Mouse (Mus musculus) left cerebral cortex, adult 8-10 months (tissue): Measurements from ENCODE around the gene Rps19. TPM values are rescaled to one million over a fixed set of nuclear protein-coding genes. Genes with fewer than 3 reads are reported as not detected.
A peak's percentile ranks its signal among the peaks of the same experiment; 100 is the strongest.
"Not testable (repeated sequence)": the region's sequence is repeated elsewhere in the genome, so short reads cannot be mapped to it uniquely, and the experiment has no call there.

ENCODE experiments used
- DNase-seq, 2 experiments: peaks; one replicate each; pipeline ENCODE4 v3.0.0; 2022; ENCODE audit warnings: low spot score in 2 of 2
- total RNA-seq, 4 experiments: library from RNA; stranded (reverse); gene quantifications; 2 replicates each; pipeline ENCODE4 v1.2.4; 2022

Gene Rps19
- 100 to 1,000 TPM; 577 to 601 (median 592) TPM for total RNA-seq

DNA sequence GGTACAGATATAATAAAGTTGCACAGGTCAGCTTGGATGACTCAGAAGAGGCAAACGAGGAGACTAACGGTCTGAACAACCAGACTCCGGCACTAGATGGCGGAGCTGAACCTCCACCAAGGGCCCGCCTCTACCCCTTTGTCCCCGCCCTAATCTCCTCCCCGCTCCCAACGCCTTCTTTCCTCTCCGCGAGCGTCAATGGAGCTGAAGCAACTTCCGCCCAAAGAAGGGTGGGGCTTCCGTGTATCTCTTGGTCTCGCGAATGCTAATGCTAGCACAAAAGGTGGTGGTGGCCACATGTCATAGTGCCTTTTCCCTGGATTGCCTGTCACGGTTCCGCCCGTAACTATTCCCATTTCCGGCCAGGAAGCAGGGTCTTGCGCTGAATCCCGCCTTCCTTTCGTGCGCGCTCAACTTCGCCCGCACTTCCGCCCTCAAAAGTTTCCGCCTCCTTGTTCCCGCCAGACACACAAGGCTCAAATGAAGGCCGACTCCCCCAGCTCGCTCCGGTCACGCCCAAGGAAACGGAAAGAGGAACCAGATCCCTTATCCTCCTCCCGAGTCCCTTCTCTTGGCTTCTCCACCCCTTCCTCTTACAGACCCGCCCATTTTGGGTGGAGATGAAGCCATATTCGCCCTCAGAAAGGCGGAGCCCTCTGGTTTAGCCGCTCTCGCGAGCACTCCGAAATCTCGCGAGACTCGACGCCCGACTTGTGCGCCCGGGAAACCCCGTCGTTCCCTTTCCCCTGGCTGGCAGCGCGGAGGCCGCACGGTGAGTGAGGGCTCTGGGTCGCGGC is at the start of gene Rps19:
Gene Rps19 (plus strand): TSS at position 476 of the 797 bp plus-strand sequence.
- peak; percentile 95 to 99 for DNase-seq

DNA sequence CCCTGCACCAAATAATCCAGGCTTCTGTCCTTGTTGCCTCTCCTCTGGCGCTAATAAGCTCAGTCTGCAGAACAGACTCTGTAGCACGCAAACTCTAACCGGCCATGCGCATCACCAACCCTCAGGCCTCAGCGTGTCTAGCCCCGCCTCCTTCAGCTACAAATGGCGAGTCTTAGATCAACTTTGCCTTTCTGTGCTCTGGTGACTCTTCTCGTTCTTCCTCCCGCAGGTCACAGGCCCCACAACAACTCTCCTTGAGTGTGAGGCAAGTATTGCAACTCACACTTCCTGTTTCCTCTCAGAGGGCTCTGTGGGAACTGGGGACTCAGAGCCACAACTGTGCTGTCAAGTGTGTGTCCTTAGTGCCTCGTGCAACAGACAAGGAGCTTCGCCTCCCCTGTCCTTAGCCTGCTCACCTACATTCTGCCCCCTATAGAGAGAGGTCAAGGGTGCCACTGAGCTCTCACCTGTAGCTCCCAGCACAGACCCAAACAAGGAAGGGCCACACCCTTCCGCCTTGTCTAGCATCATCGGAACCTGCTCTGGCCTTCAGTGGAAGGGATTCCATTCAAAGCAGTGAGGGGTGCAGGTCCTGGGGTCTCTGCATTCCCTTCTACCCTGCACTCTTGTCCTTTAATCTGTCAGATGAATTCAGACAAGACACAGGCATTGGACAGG is 45.3 kb upstream of the Rps19 start:
- DNase-seq, result not testable (repeated sequence)

DNA sequence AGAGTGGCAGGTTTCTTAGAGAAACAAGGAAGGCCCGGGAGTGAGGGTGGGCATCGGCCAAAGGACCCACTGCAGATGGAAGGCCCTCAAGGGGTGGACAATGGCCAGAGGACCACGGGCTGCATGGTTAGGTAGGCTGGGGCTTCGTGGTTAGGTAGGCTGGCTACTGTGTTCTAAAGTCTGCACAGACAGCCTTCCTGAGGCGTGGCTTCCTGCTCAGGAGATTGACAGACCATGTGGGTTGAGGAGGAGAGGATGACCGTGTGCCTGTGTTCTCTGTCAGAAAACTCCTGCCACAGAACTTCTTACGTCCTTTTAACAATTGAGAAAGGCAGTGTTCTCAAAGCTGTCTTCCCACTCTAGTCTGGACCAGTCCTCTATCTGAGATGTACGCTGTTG is 44.8 kb upstream of the Rps19 start:
- DNase-seq, result no peak

DNA sequence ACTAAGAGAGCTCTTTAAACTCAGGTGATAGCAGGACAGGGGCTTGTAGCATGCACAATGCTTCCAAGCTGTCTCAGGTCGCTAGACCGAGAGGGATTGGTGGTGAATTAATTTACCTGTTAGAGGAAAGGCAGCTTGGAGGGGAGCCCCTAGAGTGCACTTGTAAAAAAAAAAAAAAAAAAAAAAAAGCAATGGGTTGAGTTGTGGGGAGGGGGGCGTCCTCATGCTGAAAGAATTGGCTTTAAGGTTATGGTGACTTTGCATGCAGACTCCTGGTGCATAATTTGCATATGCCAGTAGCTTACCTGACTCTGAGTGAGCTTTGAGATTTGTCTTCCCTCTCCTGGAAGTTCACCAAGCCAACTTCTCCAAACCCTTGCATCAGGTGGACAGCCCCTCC is 43.8 kb upstream of the Rps19 start:
- no peak for DNase-seq

DNA sequence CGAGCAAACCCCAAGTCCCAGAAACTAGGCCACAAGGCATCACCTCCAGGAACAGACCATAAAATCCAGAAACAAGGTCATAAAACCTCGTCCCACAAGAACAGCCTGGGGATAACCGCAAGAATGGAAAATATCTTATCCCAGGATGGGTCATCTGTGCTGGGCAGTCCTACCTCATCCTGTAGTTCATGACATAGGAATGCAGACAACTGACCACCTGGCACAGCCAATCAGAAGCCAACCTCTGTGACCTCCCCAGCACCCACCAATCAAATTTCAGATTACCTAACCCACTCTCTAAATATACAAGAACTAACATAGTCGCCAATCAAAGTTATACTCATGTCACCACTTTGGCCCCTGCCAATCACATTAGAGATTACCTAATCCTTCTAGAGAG is 43.2 kb upstream of the Rps19 start:
- DNase-seq, result no peak

DNA sequence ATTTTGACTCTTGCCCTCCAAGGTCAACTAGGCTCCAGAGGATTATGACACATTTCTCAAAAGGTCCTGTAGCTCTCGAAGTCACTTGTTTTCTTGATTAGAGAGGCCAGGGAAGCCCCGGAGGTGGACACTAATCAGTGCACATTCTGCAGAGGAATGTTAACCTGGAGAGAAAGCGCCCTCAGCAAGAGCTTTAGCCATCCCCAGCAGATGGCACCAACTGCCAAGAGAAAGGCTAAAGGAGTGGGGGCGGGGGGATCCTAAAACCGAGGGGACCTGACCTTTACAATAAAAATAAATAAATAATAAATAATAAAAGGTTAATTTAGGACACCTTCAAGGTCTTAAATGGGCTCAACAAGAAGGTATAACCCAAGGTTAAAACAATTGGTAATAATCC is 40.0 kb upstream of the Rps19 start:
- no peak for DNase-seq

DNA sequence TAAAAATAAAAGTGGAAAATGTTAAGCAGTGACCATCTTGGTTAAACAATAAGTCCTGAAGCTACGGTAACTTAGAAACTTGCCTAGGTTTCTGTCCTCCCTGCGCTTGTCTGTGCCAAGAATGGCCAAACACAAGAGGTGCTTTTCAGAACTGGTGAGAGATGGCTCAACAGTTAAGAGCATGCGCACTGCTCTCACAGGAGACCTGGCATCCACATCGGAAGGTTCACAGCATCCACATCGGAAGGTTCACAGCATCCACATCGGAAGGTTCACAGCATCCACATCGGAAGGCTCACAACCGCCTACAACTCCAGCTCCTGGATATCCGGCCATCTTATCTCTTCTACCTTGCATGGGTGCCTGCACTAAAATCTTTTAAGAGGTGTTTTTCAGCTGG is 39.0 kb upstream of the Rps19 start:
- DNase-seq, result no peak

DNA sequence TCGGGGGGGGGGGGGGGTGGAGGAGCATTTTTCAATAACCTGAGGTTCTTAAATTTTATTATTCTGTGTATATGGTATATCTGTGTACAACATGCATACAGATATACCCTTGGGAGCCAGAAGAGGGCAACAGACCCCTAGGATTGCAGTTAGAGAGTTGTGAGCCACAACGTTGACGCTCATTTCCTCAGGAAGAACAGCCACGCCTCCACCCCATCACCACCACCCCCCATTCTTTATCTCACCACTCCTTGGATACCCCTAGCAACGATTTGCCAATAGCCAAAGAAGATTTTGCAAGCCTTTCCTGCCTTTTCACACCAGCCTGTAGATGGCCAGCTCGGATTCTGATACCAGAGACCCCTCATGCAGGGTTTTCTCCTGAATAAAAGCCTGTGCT is 38.5 kb upstream of the Rps19 start:
- DNase-seq, result no peak

DNA sequence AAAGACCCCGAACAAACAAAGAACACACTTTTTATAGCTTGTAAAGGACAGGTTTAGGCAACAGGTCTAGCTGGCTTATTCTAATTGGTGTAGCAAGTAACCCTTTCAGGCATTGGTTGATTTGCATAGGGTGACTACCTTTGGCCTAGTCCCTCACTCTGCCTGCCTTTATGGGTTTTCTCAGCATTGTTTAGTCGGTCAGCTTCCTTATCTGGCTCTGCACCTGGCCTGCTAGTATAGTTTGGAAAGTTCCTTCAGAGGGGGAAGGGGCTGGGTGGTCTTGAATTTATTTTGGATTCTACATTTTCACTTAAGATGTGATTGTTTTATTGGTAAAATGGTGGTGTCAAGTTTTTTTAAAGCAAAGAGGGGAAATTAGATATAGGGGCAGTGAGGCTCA is 37.6 kb upstream of the Rps19 start:
- not testable (repeated sequence) for DNase-seq

DNA sequence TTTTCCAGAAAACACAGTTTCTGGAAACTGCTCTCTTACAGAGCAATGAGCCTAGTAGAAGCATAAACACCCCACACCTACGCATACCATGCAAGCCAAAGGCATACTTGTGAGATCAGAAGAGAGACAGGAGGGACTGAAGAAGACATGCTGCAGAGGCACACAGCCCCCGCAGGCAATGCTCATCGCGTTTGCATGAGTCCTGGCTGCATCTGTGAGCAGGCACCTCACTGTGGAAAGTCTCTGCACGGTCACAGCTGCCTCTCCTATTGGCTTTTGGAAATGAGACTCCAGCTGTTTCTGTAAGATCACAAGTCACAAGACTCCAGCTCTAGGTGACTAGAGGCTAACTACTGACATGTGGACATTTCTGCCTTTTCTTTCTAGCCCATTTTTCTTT is 34.0 kb upstream of the Rps19 start:
- DNase-seq, result peak; percentile 23 to 79

DNA sequence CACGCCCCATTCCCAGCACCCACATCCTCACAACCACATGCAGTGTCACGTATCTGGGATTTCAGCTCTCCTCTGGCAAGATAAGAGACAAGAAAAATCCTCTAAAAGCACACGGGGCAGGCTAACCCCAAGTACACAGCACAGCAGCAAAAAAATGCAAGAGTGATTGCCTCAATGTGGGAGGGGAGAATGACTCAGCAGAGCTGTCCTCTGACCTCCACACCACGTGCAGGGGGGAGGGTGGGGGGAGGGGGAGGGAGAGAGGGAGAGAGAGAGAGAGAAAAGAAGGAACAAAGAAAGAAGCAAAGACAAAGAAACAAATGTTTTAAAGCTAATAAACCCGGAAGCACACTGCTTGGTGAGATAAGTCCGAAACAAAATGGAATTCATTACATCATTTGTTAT is 33.3 kb upstream of the Rps19 start:
- no peak for DNase-seq

DNA sequence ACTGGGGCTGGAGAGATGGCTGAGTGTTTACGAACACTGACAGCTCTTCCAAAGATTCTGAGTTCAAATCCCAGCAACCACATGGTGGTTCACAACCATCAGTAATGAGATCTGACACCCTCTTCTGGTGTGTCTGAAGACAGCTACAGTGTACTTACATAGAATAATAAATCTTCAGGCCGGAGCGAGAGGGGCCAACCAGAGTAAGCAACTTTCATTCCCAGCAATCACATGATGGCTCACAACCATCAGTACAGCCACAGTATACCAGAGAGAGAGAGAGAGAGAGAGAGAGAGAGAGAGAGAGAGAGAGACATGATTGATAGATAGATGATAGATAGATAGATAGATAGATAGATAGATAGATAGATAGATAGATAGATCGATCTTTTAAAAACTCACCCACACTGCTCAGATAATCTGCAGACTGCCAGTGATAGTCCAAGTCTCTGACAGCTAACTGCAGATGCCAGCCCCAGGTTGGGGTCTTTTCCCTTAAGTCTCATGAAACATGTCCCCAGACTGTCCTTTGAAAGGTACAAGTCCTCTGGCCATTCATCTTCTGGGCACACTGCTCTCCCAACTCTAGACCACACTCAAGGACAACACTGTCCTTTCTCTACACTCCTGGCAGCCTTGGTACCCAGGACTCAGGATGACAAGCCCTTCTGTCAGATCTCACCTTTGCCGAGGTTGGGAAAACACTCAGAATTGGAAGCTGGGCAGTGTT is 32.4 kb upstream of the Rps19 start:
- no peak for DNase-seq

DNA sequence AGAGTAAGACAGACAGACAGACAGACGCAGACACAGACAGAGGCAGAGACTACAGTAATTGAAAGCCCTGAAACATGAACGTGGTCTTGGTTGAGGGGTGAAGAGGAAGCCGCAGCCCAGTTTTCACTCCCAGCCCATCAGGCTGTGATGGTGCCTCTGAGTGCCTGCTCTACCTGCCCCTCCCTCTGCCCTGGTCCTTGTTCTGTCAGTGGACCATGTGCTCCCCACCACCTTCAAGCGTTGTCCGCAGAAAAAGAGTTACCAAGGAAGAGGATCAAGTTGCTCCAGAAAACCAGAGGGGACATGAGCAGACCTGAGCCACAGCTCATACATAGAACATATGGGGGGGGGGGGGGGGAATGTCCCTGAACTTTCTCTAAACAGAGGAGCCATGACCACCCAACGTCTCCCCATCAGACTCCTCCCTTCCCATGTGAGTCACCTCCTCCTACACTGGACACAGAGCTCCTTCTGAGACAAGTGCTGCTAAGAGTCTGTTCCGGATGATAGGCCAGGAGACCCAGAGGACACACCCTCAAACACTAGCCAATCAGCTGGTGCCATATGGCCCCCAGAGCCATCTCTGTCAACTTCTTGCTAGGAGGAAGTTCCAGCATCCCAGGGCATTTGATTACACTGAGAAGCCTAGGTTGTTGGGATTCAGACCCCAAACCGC is 31.5 kb upstream of the Rps19 start:
- DNase-seq, result no peak

DNA sequence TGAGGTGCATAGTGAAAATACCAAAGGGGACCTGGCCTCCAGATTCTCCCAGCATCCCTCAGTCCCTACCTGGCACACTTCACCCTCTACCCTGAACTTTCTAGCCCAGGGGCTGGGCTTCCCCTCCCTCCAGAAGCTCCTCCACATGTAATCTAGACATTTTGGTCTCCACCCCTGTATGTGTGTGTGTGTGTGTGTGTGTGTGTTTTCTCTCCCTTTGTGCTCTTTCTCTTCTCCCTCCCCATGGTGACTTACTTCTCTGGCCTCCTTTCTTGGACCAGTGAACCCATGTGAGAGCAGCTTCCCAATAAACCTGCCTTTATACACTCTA is 31.0 kb upstream of the Rps19 start:
- no peak for DNase-seq

DNA sequence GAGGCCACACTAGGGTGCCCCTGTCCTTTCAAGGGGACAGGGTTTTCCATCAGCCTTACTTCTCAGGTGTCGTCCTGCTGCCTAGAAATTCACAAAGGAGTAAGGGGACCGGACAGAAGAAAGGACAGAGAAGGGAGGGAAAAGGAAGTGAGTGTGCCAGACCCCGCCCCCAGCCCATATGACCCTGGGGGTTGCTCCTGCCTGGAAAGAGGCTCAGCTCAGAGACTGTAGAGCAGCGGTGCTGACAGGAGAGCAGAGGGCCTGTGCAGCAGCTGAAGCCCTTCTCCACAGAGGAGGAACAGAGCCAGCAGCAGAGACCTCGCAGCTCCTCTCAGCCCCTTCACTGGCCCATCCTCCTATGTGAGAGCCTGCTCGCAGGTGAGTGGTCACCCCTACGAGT is 30.5 kb upstream of the Rps19 start:
- DNase-seq, result no peak

DNA sequence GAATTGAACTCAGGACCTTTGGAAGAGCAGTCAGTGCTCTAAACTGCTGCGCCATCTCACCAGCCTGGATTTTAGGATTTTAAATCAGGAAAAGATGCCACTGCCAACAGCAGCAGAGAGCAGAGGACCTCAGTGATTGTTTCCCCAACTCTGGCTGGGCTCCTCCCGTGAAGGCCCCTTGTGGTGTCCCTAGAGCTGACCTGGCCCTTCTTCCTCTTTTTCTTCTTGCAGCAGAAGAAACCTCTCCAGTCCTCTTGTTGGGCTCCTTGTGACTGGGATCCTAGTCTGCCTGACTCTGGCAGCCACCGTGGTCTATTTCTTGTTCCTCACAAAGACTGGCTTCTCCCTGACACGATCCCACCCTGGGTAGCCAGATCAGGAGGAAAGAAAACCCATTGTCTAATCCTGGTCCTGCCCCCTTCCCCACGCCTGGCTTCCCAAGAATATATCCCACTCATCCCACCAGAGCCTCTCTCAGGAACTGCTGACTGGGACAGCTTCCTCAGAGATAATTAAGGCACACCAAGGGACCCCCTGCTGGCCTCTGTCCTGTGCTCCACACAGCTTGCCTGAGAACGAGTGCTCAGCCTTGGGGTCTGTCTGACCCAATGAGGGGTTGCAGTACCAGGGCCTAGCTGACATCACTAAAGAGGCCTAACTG is 27.6 kb upstream of the Rps19 start:
- DNase-seq, result no peak

DNA sequence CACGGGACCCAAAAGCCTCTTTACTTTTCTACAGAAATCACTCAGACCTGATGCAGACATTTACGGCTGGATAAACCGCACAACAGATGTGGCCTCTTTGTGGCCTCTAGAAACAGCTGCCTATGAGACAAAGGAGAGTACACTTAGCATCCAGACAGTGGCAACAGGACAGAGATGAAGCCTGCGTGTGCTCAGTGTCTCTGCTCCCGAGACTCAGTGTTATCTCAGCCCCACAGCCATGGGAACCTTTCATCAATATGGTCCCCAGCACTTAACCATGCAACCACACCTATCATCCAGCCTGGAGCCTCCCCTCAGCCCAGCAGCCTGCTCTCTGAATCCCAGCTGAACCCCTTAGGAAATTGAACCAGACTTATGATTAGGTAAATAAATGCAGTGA is 24.9 kb upstream of the Rps19 start:
- DNase-seq, result no peak

DNA sequence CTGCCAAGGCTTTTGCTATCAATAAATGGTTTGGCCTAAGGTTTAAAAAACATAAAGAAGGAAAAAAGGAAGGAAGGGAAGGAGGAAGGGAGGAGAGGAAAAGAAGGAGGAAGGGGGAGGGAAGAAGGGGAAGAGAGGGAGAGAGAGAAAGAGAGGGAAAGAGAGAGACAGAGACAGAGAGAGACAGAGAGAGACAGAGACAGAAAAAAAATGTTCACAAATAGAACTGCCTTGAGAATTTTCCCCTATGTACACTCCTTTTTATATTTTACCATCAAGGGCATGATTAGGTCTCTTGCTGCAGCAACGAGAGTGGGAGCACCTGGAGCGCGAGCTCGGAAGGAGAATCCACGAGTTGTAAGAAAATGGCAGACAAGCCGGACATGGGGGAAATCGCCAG is 22.3 kb upstream of the Rps19 start, which contains the start of gene Gm9844:
Gene Gm9844 (plus strand): TSS at position 301 of the 400 bp plus-strand sequence.
- DNase-seq, result no peak

DNA sequence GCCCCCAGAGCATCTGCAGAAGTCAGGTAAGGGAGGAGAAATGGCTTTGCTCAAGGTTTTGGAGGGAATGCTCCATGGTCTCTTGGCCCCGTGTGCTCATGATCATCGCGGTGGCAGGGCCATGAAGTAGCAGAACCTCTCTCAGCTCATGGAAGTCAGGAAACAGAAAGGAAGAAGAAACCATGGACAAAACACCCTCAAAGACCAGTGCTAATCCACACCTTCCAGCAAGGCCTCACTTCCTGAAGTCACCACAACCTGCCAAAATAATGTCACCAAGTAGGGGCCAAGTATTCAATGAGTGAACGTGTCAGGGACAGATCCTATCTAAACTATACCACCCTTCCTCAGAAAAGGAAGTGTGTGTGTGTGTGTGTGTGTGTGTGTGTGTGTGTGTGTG is 21.3 kb upstream of the Rps19 start:
- no peak for DNase-seq

DNA sequence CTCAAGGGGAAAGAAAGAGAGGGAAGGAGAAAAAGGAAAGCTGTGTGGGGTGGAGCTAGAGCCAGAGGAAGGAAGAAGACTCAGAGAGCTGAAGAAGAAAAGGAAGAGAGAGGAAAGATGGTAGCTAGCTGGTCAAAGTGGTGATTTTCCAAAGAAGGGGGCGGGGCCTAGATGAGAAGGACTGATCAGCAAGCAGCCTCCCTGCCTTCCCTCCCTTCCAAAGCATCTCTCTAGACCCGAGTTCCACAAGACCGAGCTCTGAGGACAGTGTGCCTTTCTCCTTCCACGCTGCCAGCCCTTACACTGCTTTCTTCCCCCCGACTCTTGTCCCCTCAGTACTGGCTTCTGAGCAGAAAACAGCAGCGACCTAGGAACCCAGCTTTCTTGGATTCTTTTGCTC is 20.0 kb upstream of the Rps19 start:
- no peak for DNase-seq

DNA sequence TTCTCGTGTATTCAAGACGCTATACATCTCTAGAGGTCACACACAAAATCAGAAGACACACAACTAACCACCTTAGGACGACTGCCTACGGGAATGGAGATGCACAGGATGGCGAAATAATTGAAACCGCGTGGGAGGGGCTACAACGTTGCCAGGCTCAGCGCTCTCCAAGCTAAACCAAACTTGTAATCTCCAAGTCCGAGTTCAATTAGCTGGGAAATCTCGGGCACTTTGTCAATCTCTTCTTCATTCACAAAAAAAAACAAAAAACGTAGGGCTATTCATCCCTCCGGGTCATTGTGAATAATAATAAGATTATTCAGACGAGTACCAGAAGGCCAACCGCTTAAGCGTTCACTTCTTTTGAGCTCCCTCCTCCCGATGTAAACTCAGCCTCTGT is 15.1 kb upstream of the Rps19 start:
- no peak for DNase-seq
